Mouse (Mus musculus): ENCODE data around the gene Yod1.

GRCm38 (mm10) chr1:130743775-130744174 lies 26.6 kb downstream of the Yod1 start:
- TF ChIP-seq CTCF (IDR thresholded peaks at IDR 0.05; ENCODE audit: borderline replicate concordance, control insufficient read depth, extremely low read depth, insufficient read depth, low read length, poor library complexity) = no peak
- TF ChIP-seq POLR2A (IDR thresholded peaks at IDR 0.05; ENCODE audit: control insufficient read depth, extremely low read depth, insufficient read depth, low read length, poor library complexity) = no peak

All from thymus, adult 2 months (tissue).